Mouse (Mus musculus) monocyte, adult 2 months (primary cell): ENCODE results near the gene Slc9a3r1.

Experiments
- DNase-seq, 2 experiments: peaks; one replicate each; pipeline ENCODE4 v3.0.0; 2022; ENCODE audit warnings: low spot score in 2 of 2, low read depth in 1 of 2

Slc9a3r1 gene

DNA sequence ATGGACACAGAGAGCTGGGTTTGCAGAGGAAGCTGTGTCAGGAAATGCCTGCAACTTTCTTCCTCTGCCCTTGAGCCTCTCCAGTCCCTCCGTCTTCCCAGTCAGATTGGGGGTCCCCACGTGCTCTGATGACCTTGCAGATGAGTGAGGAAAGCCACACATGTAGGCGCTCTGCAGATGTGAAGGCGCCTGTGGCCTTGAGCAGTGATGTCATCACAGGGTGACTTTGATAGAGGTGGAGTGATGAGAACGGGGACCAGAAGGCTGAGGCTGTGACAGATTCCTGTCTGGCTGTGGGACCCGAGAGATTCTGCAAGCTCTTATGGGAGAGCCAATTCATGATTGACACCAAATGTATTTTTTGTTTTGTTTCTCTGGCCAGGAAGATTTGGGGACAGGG lies 60.7 kb downstream of the Slc9a3r1 start:
- no peak for DNase-seq

GRCm38 (mm10) chr11:115224889-115225288 lies 61.7 kb downstream of the Slc9a3r1 start:
- no peak for DNase-seq

DNA sequence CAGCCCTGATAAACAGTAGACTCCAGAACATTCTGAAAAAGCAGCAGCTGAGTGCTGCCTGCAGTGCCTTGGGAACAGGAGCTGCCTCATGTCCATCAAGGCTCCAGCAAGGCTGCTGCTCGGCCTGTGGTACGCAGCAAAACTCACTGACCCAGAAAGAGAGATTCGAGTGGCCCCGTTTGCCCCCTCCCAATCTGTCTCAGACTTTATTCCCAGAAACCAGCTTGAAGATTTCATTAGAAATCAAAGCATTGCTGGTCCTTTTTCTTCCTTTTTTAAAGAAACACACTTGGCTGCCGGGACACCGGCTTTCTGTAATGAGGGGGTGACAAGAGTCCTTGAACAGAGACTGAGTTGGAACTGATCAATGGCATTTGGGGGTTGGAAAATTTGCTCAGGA lies 62.2 kb downstream of the Slc9a3r1 start:
- DNase-seq: no peak

- DNase-seq: no peak
Measured at GRCm38 (mm10) chr11:115226811-115227491, 63.8 kb downstream of the Slc9a3r1 start.

DNA sequence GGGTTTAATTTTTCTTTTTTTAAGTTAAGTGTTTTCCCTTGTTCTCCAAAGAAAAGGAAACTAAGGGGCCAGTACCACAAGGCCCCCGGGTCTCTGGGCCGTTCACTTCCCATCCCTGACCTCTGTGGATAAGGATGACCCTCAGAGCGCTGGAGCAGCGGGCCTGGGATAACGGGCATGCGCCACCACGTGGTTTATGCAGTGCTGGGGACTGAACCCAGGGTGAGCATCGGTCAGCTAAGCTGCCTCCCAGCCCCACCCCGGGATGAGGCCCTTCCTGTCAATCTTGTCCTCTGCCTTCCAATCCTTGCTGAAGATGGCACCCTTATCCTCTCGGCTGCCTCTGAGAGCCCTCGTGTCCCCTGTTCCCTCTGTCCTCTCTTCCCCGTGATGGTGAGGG lies 64.5 kb downstream of the Slc9a3r1 start:
- no peak for DNase-seq

GRCm38 (mm10) chr11:115228430-115228829 lies 65.3 kb downstream of the Slc9a3r1 start:
- no peak for DNase-seq

DNA sequence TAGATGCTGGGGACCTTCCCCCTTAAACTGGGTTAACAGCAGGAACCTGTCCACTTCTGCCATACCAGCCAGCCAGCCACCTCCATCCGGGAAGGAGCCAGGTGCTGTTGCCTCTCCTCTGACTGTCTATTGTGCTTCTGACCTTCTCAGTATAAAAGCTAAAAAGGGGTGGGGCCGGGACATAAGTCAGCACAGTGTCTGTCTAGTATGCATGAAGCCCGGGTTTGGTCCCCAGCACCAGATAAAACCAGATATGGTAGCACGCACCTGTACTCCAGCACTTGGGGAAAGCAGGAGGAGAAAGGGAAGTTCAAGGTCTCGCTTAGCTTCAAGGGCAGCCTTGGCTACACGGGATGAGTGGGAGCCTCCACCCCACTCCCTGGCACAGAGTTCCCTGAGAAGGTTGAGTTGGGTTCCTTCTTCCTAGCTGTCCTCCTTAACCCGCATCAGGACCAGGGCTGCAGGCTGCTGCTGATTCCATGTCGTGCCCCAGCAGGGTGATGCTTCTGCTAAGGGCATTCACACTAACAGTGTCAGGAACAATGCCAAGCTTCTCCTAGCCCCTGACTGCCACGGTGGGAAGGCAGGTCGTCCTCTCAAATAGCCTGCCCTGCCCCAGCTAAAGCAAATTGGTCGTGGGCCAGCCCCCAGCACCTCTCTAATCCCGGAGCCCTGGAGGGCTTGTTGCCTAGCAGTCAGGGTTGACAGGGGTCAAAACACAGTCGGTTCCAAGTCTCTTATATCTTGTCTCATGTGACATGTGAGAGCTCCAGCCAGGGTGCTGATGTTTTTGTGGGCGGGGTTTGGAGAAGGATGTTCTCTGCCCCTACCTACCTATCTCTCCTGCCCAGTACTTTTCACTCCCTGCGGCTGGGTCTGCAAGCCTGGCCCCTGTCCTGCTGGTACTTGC lies 66.1 kb downstream of the Slc9a3r1 start:
- DNase-seq: no peak
